Mouse (Mus musculus): ENCODE measurements around the gene Sart3.
"Not testable (repeated sequence)": the region's sequence is repeated elsewhere in the genome, so short reads cannot be mapped to it uniquely, and the experiment has no call there.

Gene Sart3

DNA sequence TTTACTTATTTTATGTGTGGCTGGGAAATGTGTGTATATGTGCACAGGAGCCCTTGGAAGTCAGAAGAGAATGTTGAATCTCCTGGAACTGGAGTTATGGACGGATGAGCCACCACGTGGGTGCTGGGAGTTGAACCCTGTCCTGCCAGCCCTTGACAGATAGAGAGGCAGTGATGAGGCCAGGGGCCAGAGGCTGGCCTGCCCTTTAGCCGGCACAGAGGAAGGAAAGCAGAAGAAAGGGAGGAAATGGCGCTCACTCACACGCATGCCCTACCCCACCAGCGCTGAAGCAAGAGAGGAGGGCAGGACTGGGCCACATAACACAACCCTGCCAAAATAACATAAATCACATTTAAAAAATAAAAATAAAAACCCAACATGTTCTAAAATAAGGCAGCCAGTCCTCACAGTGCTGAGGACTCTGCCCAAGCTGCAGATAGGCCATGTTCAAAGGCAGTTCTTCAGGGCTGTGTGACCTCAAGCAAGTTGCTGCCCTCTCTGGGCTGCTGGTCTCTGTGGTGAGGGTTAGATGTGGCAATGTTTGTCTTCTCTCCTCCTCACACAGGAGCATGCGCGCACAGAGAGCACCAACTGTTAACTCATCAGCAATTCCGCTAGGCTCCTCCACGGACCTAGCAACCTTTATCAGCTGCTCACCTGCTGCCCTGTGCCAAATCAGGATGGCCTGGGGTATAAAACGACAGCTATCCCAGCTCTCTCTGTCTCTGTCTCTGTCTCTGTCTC lies 18.3 kb upstream of the Sart3 start:
- DNase-seq (ENCODE audit: low read depth, low spot score) = no peak

DNA sequence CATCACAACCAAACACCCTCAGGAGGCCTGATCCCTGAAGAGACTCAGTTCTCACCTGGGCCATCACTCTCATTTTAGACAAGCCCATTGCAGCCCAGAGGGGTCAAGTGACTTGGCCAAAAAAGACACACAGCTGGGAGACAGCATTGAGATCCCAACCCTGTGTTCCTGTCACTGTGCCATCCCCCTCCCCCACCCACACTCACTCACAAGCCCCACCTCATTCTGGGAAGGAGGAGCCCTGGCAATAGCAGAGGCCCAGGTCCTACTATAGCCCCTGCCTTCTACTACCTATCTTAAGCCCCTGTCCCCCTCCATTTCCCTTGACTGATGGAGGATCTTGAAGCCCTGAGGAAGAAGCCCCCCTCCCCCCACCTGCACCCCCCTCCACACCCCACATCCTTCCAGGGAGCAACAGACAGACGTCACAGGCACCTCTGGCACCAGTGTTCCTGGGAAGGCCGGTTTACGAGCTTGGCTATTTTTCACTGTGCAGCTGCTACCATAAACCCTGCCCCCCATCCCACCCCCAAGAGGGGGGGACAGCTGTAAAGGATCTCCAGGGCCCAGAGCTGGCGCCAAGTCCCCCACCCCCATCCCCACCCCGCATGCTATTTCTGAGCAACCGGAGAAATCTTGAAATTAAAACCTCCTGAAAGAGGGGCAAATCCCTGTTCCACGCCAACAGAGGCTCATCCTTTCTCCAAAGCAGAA lies 16.9 kb upstream of the Sart3 start:
- DNase-seq (ENCODE audit: low read depth, low spot score) = no peak

DNA sequence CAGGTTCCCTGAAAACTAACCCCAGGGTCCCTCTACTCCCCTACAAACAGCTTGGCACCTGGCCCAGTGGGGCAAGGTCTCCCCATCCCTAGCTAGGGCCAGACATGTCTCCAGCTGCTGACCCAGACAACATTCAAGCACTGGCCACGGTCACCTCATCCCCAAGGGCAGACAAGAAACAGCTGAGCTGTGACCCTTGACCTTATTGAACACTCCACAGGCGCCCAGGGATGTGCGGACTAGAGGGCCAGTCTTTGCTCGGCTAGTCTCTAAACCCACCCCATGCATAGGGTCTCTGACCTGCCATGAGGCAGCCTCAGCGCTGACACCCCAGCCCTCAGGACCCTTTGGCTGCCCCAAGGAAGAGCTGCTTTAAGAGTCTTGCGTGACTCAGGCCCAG lies 16.3 kb upstream of the Sart3 start:
- DNase-seq (ENCODE audit: low read depth, low spot score) = no peak

DNA sequence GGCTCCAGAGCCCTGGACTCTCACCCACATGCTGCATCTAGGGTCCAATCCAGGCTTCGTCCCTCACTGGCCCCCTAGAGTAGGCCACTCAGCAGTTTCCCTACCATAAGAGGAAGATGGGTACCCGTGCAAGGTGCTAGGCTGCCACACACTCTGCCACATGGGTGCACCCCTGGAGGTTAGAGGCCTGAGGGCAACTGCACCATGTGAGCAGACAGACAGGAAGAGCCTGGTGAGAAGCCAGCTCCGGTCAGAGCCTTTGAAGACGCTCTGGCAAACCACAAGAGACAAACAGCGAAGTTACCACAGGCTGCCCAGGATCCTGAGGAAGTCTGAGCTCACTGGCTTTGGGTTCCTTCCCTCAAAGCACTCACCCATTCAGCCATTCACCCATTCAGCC lies 14.7 kb upstream of the Sart3 start:
- DNase-seq (ENCODE audit: low read depth, low spot score) = no peak

DNA sequence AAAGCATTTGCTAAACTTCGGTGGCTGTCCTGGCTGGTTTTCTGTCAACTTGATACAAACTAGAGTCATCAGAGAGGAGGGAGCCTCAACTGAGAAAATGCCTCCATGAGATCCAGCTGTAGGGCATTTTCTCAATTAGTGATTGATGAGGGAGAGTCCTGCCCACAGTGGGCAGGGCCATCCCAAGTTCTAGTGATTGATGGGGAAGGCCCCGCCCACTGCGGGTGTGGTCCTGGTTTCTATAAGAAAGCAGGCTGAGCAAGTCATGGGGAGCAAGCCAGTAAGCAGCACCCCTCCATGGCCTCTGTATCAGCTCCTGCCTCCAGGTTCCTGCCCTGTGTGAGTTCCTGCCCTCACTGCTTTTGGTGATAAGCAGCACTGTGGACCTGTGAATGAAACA lies 11.8 kb upstream of the Sart3 start:
- DNase-seq (ENCODE audit: low read depth, low spot score) = not testable (repeated sequence)

DNA sequence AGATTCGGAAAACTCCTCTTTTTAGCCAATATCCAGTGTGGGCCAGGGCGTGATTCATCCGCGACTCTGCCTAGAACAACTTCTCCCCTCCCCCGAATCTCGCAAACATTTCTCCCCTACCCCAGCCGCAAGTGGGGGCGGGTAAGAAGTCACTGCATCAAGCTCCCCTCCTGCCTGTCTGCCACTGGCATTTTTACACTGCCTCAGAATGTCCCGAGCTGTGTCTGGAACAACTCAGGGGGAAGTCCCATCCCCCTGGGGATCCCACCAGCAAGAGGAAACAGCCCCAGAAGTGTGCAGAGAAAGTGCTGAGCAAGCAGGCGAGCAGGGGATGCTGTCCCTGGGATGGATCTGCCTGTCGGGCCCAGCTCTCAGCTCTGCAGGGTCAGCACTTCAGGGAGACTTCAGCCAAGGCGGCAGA lies 11.3 kb upstream of the Sart3 start:
- DNase-seq (ENCODE audit: low read depth, low spot score) = no peak

DNA sequence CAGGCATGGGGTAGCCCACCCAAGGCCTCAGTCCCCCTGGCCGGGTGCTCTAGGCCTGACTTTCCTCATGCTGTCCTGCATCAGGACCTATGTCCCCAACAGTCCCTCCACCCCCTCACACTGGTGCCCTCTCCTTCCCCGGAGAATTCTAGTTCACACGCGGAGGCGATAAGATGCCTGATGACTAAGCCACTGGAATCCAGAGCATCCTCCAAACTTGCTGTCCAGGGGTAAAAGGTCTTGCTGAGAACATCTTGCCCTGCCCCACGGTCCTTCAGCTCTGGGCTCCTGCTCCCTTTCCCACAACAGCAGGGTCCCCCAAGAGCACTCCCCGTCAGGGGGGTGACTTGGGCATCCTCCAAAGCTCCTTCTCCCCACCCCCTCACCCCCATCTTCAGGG lies 10.3 kb upstream of the Sart3 start:
- no peak for DNase-seq (ENCODE audit: low read depth, low spot score)

DNA sequence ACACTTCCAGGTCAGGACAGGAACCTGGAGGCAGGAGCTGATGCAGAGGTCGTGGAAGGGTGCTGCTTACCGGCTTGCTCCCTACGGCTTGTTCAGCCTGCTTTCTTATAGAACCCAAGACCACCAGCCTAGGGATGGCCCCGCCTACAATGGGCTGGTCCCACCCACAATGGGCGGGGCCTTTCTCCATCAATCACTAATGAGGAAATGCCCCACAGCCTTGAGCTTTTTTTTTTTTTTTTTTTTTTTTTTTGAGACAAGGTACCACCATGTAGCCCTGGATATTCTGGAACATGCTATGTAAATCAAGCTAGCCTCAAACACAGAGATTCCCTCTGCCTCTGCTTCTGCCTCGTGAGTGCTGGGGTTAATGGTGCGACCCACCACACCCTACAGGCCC lies 9.6 kb upstream of the Sart3 start:
- no peak for DNase-seq (ENCODE audit: low read depth, low spot score)

DNA sequence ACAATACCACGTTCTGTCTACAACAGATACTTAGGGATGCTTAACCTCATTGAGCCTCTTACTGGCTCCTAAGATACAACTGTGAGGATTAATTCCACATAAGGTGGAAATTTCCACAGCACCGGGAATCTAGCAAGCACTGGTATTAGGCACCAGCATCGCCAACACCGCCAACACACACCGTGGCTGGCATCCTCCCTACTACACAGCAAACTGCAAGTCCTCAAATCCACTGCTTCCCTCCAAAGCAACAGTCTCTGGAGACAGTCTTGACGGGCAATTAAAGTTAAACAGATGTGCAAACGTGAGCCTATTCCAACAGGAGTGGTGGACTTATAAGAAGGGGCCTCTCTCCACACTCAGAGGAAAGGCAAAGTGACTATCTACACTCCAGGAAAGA lies 8.9 kb upstream of the Sart3 start:
- DNase-seq (ENCODE audit: low read depth, low spot score) = no peak

DNA sequence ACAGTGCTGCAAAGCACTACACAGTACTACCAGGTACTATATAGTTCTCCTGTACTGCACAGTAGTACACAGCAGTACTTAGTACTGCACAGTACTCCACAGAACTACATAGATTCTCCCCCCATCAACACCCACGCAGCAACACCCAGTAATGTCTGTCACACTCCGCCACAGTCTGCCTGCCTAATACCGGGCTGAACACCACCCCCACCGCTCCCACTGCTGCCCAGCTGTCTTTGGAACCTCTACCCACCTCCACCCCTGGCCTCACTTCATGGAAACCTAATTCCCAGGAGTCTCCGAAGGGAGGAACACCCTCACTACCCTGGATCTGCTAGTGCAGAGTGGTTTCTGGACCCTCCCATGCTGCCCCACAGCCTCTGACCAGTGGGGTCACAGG lies 8.5 kb upstream of the Sart3 start:
- DNase-seq (ENCODE audit: low read depth, low spot score) = no peak

DNA sequence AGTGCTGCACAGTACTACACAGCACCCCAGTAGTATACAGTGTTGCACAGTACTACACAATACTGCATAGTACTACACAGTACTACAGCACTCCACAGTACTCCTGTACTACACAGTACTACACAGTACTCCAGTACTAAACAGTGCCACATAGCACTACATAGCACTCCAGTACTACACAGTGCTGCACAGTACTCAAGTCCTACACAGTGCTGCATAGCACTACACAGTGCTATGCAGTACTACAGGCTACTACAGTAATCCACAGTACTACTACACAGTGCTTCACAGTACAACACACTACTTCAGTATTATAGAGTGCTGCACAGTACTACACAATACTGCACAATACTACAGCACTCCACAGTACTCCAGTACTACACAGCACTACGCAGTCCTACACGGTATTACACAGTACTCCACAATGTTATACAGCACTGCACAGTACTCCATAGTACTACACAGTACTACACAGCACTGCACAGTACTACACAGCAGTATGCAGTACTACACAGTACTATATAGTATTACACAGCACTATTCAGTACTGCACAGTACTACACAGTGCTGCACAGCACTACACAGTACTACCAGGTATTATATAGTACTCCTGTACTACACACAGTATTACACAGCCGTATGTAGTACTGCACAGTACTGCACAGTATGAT lies 7.9 kb upstream of the Sart3 start:
- DNase-seq (ENCODE audit: low read depth, low spot score) = no peak

DNA sequence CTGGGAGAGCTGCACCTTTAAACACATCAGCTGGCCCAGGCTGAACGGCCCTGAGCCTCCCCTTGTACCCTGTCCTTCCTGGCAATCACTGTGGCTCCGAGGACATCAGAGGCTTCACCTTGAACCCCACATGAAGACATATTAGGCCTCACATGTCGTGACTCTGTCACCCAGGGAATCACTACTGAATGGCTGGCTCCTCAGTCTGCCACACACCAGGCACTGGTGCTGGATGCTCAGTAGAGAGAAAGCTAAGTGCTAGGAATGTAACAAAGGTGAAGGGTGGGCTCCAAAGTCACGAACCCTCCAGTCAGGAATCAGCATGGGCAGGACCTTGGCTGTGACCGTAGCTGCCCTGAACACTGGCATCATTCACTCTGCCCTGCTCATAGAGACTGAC lies 7.3 kb upstream of the Sart3 start:
- DNase-seq (ENCODE audit: low read depth, low spot score) = no peak

DNA sequence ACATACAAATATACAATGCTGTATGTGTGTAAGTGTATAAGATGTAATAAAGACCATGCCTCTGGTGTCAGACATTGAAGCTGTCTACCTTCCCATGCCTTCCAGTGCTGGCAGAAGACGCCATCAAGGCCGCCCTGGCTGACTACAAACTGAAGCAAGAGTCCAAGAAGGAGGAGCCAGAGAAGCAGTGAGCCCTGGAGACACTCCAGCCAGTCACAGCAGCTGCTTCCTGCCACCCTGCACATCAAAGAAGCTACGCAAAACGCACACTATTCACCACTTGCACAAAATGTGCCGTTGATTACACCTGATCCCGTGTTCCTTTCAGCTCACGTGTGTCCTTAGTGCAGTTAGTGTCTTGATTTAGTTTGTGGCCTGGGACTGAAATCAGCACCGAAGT lies 5.4 kb upstream of the Sart3 start:
- DNase-seq (ENCODE audit: low read depth, low spot score) = not testable (repeated sequence)

DNA sequence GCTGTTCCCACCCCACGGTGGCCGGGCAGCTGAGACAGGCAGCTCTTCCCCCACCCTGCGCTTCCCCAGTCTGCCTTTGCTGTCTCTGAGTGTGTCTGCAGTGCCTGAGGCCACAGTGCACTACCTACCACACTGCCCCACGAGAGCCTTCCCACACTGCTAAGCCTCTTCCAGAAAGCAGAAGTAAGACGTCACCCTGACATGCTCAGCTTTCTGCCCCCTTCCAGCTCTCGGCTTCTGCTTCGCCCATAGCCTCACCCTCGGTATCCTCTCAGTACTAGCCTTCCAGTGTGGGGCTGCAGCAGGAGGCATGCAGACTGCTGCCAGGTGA lies 4.6 kb upstream of the Sart3 start:
- no peak for DNase-seq (ENCODE audit: low read depth, low spot score)

DNA sequence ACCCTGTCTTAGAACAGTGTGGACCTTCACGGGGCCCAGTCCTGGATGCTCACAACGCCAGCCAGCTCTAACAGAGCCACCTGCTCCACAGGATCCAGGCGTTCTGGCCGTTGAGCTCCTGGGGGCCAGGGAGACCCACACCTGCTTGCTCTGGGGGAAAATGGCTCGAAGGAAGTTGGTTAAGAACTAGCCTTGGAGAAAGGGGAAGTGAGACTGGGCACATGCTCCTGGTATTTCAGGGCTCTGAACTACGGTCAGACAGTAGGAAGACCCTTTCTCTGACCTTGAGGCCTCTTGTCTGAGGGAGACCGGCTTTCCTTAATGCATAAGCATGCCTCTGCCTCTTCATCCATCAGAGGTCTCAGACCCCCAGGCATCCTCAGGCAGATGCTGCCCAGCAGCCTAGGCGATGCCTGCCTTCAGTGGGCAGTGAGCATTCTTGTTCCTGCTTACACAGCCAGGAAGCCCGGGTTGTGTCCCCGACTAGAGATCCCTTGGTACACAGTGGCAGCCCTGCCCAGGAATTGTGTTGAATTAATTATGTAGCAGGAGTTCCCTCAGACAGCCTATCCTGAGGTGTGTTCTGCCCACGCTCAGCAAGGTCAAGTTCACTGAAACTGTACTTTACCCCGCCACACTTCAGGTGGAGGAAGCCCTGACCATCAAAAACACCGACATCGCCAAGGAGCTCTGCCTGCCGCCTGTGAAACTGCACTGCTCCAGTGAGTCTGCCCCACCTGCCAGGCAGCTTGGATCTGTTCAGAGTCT lies 4.0 kb upstream of the Sart3 start:
- DNase-seq (ENCODE audit: low read depth, low spot score) = no peak

DNA sequence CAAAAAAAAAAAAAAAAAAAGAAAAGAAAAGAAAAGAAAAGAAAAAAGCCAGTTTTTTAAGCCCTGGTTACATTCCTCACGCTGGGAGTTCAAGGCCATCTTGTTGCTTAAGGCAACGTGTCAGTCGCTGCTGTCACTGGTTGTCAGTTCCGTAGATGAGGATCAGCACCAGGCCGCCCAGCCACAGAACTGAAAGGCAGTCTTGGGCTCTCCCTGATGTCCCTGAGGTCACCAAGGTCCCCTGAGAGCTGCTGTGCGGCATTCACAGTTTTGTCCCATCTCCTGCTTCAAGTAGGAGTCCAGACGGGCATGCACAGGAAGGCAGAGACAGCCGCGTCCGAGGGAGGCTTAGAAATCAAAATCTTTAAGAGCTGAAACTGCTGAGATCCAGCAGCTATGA lies 3.3 kb upstream of the Sart3 start:
- DNase-seq (ENCODE audit: low read depth, low spot score) = no peak

DNA sequence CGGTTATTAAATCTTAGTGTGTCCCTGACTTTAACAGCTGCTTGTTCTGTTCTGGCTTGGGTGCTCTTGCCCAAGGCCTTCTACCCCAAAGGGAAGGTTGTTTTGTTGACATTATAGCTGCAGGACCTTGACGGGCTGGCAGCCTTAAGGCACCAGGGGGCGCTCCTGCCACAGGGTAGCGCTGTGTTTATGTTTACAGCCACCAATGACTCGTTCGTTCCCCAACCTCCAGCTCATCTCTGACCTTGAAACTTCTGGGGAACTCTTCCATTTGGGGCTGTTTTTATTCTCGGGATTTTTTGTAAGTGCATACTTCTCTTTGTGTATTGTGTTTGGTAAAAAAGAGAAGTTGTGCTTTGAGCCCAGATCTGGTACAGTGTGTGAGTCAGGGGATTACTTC lies 1.4 kb upstream of the Sart3 start:
- peak; percentile 25 for DNase-seq (ENCODE audit: low read depth, low spot score)

DNA sequence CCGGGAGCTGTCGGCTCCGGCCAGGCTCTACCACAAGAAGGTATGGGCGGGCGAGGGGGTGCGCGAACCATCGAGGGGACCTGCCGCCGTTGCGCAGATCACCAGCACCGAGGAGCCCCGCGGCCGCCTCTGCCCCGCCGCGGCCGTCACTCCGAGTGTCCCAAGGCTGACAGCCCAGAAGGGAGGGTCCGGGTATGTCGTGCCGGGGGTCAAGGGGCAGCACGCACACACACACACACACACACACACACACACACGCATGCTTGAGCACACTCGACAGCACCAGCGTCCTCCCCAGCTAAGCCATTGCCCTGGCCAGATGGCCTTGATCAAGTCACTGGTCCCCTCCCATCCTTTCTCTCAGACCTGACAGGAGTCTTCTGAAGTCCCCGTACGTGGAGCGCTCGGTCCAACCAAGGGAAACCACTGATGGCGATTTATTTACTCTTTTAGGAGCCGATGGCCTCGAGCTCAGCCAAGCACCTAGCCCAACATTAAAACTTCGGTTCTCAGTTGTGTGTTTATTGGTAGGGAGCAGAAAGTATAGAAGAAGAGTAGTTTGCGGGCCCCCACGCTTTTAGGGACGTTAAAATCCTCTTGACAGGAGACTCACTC lies 702 bp upstream of the Sart3 start:
- no peak for DNase-seq (ENCODE audit: low read depth, low spot score)

DNA sequence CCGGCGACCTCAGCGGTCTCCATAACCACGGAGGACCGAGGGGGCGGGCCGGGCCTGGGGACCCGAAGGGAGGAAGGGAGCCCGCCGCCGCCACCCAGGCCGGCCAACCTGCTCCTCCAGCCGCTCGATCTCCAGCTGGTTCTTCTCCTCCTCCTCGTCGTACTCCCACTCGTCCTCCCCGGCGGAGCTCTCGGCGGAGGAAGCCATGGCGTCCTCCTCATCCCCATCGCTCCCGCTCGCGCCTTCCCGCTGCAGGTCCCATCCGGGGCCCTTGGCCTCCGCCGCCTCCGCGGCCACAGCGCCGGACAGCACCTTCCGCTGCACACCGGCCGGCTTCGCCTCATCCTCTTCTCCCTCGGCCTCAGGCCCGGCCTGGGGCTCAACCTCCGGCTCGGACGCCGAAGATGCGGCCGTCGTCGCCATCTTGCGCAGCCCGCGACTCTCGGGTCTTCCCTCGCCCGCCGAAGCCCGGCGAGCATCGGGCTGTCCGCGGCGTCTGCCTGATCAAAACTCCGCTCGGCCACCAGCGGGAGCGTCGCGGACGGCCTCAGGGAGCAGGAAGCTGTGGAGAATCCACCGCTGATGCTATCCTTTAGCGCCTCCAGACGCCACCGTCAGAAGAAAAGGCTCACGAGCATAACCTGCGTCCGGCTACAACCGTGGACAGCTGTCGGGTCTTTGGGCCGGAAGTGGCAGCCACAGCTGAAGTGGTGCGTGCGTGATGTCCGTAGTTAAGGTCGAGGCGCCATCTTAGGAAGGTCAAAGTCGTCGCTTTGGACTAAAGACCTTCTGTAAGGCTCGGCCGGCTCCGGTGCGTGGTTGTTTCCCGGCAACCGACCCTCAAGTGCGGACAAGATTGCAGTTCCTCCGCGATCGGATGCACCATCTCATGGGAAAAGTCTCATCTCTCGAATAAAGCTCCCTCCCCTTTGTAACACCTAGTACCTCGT lies 822 bp downstream of the Sart3 start:
- peak; percentile 88 for DNase-seq (ENCODE audit: low read depth, low spot score)

DNA sequence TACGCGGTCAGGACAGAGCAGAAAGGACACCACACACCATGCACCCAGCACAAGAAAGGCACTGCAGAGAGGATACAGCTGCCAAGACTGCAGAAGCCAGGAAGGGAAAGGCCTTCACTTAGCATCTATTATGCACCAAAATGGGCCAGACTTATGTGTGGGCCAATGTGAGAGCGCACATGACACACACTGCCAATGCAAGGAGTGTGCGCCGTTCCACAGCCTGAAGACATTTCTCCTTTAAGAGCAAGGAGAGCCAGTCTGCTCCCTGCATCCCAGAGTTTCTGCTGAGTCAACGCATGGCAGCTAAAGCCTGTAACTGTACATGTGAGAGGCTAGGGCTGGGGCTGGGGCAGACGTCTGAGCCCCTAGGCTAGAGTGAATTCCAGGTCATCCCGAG lies 3.5 kb downstream of the Sart3 start:
- DNase-seq (ENCODE audit: low read depth, low spot score) = no peak
